Mouse (Mus musculus) liver, embryonic 14.5 days (tissue): ENCODE results near the gene Fam124a. TPM values are rescaled to one million over a fixed set of nuclear protein-coding genes. Genes with fewer than 3 reads are reported as not detected.
"Not testable (repeated sequence)": the region's sequence is repeated elsewhere in the genome, so short reads cannot be mapped to it uniquely, and the experiment has no call there.

Experiments
- ATAC-seq: fragments of 200-750 bp; cut with Nextera tagmentation; 2 replicates; pipeline ENCODE4 v1.8.0; 2017; ENCODE audit warnings: moderate number of reproducible peaks, mild to moderate bottlenecking, moderate library complexity; ENCODE audit not compliant: insufficient read depth
- DNase-seq, 3 experiments: peaks; one replicate each; pipeline ENCODE4 v3.0.0-alpha.2; 2012 to 2013; ENCODE audit warnings: low read depth in 3 of 3, low spot score in 3 of 3
- H3K27ac ChIP-seq: fragments of 300-500 bp; sonication (generic); 2 replicates; pipeline ENCODE4 v1.5.1; 2014; ENCODE audit warnings: moderate library complexity, mild to moderate bottlenecking, control low read depth, inconsistent platforms
- H3K27me3 ChIP-seq: fragments of 300-500 bp; sonication (generic); 2 replicates; pipeline ENCODE4 v1.6.1; 2014; ENCODE audit warnings: mild to moderate bottlenecking, low read length, moderate library complexity; ENCODE audit not compliant: control insufficient read depth, insufficient read depth
- H3K36me3 ChIP-seq: fragments of 300-500 bp; sonication (generic); replicated peaks from 2 replicates; pipeline ENCODE4 v1.6.1; 2014; ENCODE audit warnings: low read depth; ENCODE audit not compliant: control insufficient read depth, insufficient read depth
- H3K4me1 ChIP-seq, 2 experiments: fragments of 200-500 bp in 1 of 2; fragments of 300-500 bp in 1 of 2; sonication (generic) in 1 of 2; replicated peaks; 2 replicates each; pipeline ENCODE4 v1.6.1; 2012 to 2014; ENCODE audit warnings: antibody characterized with exemption in 1 of 2, inconsistent platforms in 1 of 2, low read length in 1 of 2; ENCODE audit not compliant: control insufficient read depth in 2 of 2, insufficient read depth in 2 of 2
- H3K4me2 ChIP-seq: fragments of 300-500 bp; sonication (generic); 2 replicates; pipeline ENCODE4 v1.6.1; 2014; ENCODE audit warnings: low read depth, mild to moderate bottlenecking, control low read depth, moderate library complexity
- H3K4me3 ChIP-seq, 2 experiments: fragments of 200-500 bp in 1 of 2; fragments of 300-500 bp in 1 of 2; sonication (generic) in 1 of 2; 2 replicates each; pipeline ENCODE4 v1.5.1; 2012 to 2014; ENCODE audit warnings: low read depth in 2 of 2, low read length in 2 of 2, mild to moderate bottlenecking in 2 of 2, control low read depth in 1 of 2, inconsistent platforms in 1 of 2, moderate library complexity in 1 of 2; ENCODE audit not compliant: insufficient read depth in 1 of 2
- H3K9ac ChIP-seq: fragments of 300-500 bp; sonication (generic); replicated peaks from 2 replicates; pipeline ENCODE4 v1.6.1; 2014; ENCODE audit warnings: mild to moderate bottlenecking, control low read depth, moderate library complexity
- H3K9me3 ChIP-seq: fragments of 300-500 bp; sonication (generic); 2 replicates; pipeline ENCODE4 v1.6.1; 2016; ENCODE audit warnings: low read length, mixed read lengths; ENCODE audit not compliant: control insufficient read depth
- CTCF ChIP-seq: IDR thresholded peaks from 2 replicates; pipeline ENCODE4 v1.5.1; 2016; ENCODE audit warnings: antibody characterized with exemption, low read depth, control low read depth
- EP300 ChIP-seq: IDR thresholded peaks from 2 replicates; pipeline ENCODE4 v1.6.1; 2016; ENCODE audit warnings: antibody characterized with exemption, low read depth
- WGBS: fragments of 180-500 bp; shearing (Covaris S2); extraction: QIAGEN DNeasy Blood & Tissue Kit; methylation state at CpG from one replicate; pipeline ENCODE4 v1.1.7; 2014; ENCODE audit not compliant: insufficient replicate concordance; 5-methylcytosine and 5-hydroxymethylcytosine counted together
- polyA plus RNA-seq, 2 experiments: library from polyadenylated mRNA; depleted of rRNA in 1 of 2; stranded (reverse) in 1 of 2; unstranded in 1 of 2; fragments of >200 nt; fragmentation: Nextera tagmentation in 1 of 2; extraction: Ambion mirVana in 1 of 2; gene quantifications; 2 replicates each; pipeline versions ENCODE4 v1.2.1 to v1.2.3; 2012 to 2014

Fam124a gene
- polyA plus RNA-seq, 2 experiments: 1.4 to 1.8 TPM

GRCm38 (mm10) chr14:62561875-62562748 lies 6.6 kb downstream of the Fam124a start:
- ATAC-seq (no peak), DNase-seq (no peak)
- Histone ChIP-seq H3K27ac (no peak overlapping the region), H3K9me3 (no peaks in the 10 kb centered on the region), H3K9ac (no peak overlapping the region), H3K4me3 (no peak overlapping the region), H3K27me3 (peaks cover under 1% of the 10 kb centered on the region; the same call in 1 of the 2 replicates), H3K4me1 (no peaks in the 10 kb centered on the region), H3K36me3 (no peaks in the 10 kb centered on the region), H3K4me2 (no peak overlapping the region)
- no peak for TF ChIP-seq EP300
- TF ChIP-seq CTCF: no peak
- WGBS: 57% methylated on average over 17 of the region's 17 CpGs

- Histone ChIP-seq H3K27ac (no peak overlapping the region), H3K4me1 (no peaks in the 10 kb centered on the region), H3K9me3 (no peaks in the 10 kb centered on the region), H3K9ac (no peak overlapping the region), H3K4me3 (no peak overlapping the region), H3K27me3 (no peaks in the 10 kb centered on the region), H3K4me2 (no peak overlapping the region), H3K36me3 (no peaks in the 10 kb centered on the region)
- 67% methylated on average over 7 of the region's 7 CpGs for WGBS
- no peak for DNase-seq
- no peak for ATAC-seq
- TF ChIP-seq EP300: no peak
- no peak for TF ChIP-seq CTCF
Observed at GRCm38 (mm10) chr14:62563679-62564078, 8.1 kb downstream of the Fam124a start.

- H3K36me3 ChIP-seq, ATAC-seq, H3K4me2 ChIP-seq, H3K4me3 ChIP-seq, H3K9ac ChIP-seq, DNase-seq, H3K27ac ChIP-seq, H3K9me3 ChIP-seq, H3K4me1 ChIP-seq, H3K27me3 ChIP-seq: not testable (repeated sequence)
- WGBS: 65% methylated on average over 9 of the region's 9 CpGs
Observed at GRCm38 (mm10) chr14:62566821-62567220, 11.3 kb downstream of the Fam124a start, which contains the start of gene Gm4131. Gm4131 (minus strand) TSS chr14:62566921.

- ATAC-seq: no peak
- H3K9ac ChIP-seq: no peak overlapping the region
- no peaks in the 10 kb centered on the region for H3K9me3 ChIP-seq
- no peak overlapping the region for H3K4me2 ChIP-seq
- H3K4me1 ChIP-seq: no peaks in the 10 kb centered on the region
- H3K27me3 ChIP-seq: no peaks in the 10 kb centered on the region
- no peak overlapping the region for H3K27ac ChIP-seq
- H3K36me3 ChIP-seq: no peaks in the 10 kb centered on the region
- 66% methylated on average over 5 of the region's 5 CpGs for WGBS
- no peak for DNase-seq
- no peak overlapping the region for H3K4me3 ChIP-seq
- TF ChIP-seq EP300: no peak
- no peak for TF ChIP-seq CTCF
Observed at GRCm38 (mm10) chr14:62569463-62569862, 13.9 kb downstream of the Fam124a start.

GRCm38 (mm10) chr14:62570299-62570698 lies 14.8 kb downstream of the Fam124a start:
- Histone ChIP-seq H3K9ac (no peak overlapping the region), H3K27me3 (no peaks in the 10 kb centered on the region), H3K4me3 (no peak overlapping the region), H3K4me1 (no peaks in the 10 kb centered on the region), H3K27ac (no peak overlapping the region), H3K4me2 (no peak overlapping the region), H3K36me3 (no peaks in the 10 kb centered on the region), H3K9me3 (no peaks in the 10 kb centered on the region)
- ATAC-seq (no peak), DNase-seq (no peak)
- TF ChIP-seq EP300 (no peak), CTCF (no peak)
- 37% methylated on average over 4 of the region's 4 CpGs for WGBS
